Mouse (Mus musculus) myocyte (in vitro differentiated cells): ENCODE data around the gene Fndc3a. TPM values are rescaled to one million over a fixed set of nuclear protein-coding genes. Genes with fewer than 3 reads are reported as not detected.
A peak's percentile ranks its signal among the peaks of the same experiment; 100 is the strongest.

Experiments used
- H3K27me3 ChIP-seq: one replicate; pipeline ENCODE4 v1.6.1; 2011; ENCODE audit not compliant: control insufficient read depth, insufficient read depth, insufficient read length
- H3K36me3 ChIP-seq: one replicate; pipeline ENCODE4 v1.6.1; 2011; ENCODE audit not compliant: control insufficient read depth, insufficient read depth
- H3K4me2 ChIP-seq: one replicate; pipeline ENCODE4 v1.6.1; 2011; ENCODE audit warnings: low read depth, control low read depth
- H3K4me3 ChIP-seq: one replicate; pipeline ENCODE4 v1.5.1; 2011; ENCODE audit warnings: mild to moderate bottlenecking, control low read depth, moderate library complexity
- H3K79me2 ChIP-seq: one replicate; pipeline ENCODE4 v1.6.1; 2011; ENCODE audit not compliant: control insufficient read depth, insufficient read depth
- H3ac ChIP-seq: one replicate; pipeline ENCODE4 v1.6.1; 2011; ENCODE audit not compliant: control insufficient read depth, insufficient read length
- CEBPB ChIP-seq: IDR thresholded peaks from 2 replicates; pipeline ENCODE4 v1.6.1; 2011; ENCODE audit warnings: mild to moderate bottlenecking, moderate library complexity; ENCODE audit not compliant: poor library complexity, insufficient read depth, severe bottlenecking
- E2F4 ChIP-seq: IDR thresholded peaks from one replicate; pipeline ENCODE4 v1.6.1; 2011; ENCODE audit warnings: mild to moderate bottlenecking, control low read depth, moderate library complexity; ENCODE audit not compliant: insufficient read depth
- MAX ChIP-seq: IDR thresholded peaks from one replicate; pipeline ENCODE4 v1.6.1; 2011; ENCODE audit warnings: low read depth, mild to moderate bottlenecking, control low read depth
- MYOD1 ChIP-seq, 3 experiments: IDR thresholded peaks; one replicate each; pipeline ENCODE4 v1.6.1; 2011; ENCODE audit warnings: control low read depth in 2 of 3, low read depth in 2 of 3, mild to moderate bottlenecking in 2 of 3, moderate library complexity in 1 of 3; ENCODE audit not compliant: insufficient read length in 2 of 3, control insufficient read depth in 1 of 3
- MYOG ChIP-seq, 3 experiments: IDR thresholded peaks; one replicate each; pipeline ENCODE4 v1.6.1; 2011; ENCODE audit warnings: control low read depth in 2 of 3, low read depth in 2 of 3, mild to moderate bottlenecking in 2 of 3; ENCODE audit not compliant: insufficient read length in 2 of 3, control insufficient read depth in 1 of 3, insufficient read depth in 1 of 3
- POLR2A ChIP-seq: IDR thresholded peaks from one replicate; pipeline ENCODE4 v1.6.1; 2011; ENCODE audit warnings: low read depth, mild to moderate bottlenecking, control low read depth, moderate library complexity; ENCODE audit not compliant: insufficient read length
- POLR2AphosphoS2 ChIP-seq: IDR thresholded peaks from one replicate; pipeline ENCODE4 v1.6.1; 2011; ENCODE audit warnings: low read depth, control low read depth; ENCODE audit not compliant: insufficient read length
- REST ChIP-seq: IDR thresholded peaks from one replicate; pipeline ENCODE4 v1.6.1; 2011; ENCODE audit warnings: mild to moderate bottlenecking, control low read depth, moderate library complexity; ENCODE audit not compliant: insufficient read depth, insufficient read length
- SRF ChIP-seq: IDR thresholded peaks from one replicate; pipeline ENCODE4 v1.6.1; 2011; ENCODE audit warnings: low read depth; ENCODE audit not compliant: control insufficient read depth, insufficient read length
- TCF12 ChIP-seq: IDR thresholded peaks from one replicate; pipeline ENCODE4 v1.6.1; 2011; ENCODE audit warnings: mild to moderate bottlenecking, control low read depth; ENCODE audit not compliant: poor library complexity, insufficient read depth, severe bottlenecking
- TCF3 ChIP-seq: IDR thresholded peaks from one replicate; pipeline ENCODE4 v1.6.1; 2011; ENCODE audit warnings: low read depth, control low read depth; ENCODE audit not compliant: insufficient read length
- USF1 ChIP-seq: IDR thresholded peaks from one replicate; pipeline ENCODE4 v1.6.1; 2011; ENCODE audit warnings: low read depth, mild to moderate bottlenecking, control low read depth, moderate library complexity
- polyA plus RNA-seq: library from polyadenylated mRNA; unstranded; fragments of >200 nt; fragmentation: generic; extraction: Trizol; gene quantifications from one replicate; pipeline ENCODE4 v1.2.1, GENCODE M21; 2012; ENCODE audit warnings: missing spikeins

The Fndc3a gene
- polyA plus RNA-seq, 1 experiment, result 7.2 TPM

DNA sequence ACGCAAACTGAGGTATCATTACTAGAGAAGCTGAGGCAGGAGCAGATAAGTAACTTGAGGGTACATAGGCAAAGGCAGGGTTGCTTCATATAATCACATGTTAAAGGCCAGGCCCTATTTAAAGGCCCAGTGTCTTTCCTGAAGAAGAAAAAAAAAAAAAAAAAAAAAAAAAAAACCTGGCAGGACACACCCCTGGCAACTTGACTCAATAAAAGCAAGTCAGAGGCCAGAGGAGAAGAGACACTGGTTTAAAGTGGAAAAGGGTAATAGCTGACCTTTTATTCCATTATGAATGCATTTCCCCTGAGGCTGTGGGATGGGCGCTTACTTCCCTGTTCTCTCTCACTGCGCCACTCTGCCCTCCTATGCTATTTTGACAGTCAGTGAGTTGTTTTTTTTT, 105.7 kb downstream of the Fndc3a start:
- Histone ChIP-seq H3ac (no peak overlapping the region), H3K79me2 (peaks cover 53% of the 10 kb centered on the region), H3K4me3 (no peak overlapping the region), H3K36me3 (no peaks in the 10 kb centered on the region), H3K27me3 (no peaks in the 10 kb centered on the region), H3K4me2 (no peak overlapping the region)
- TF ChIP-seq MYOD1 (IDR thresholded peaks at IDR 0.05; ENCODE audit: control insufficient read depth in 1 of 3, insufficient read length in 2 of 3, low read depth in 2 of 3) (no peak), USF1 (no peak), SRF (no peak), MAX (no peak), POLR2A (no peak), CEBPB (no peak), MYOG (IDR thresholded peaks at IDR 0.05; ENCODE audit: control insufficient read depth in 1 of 3, insufficient read depth in 1 of 3, insufficient read length in 2 of 3, low read depth in 2 of 3) (no peak), E2F4 (no peak), TCF3 (no peak), POLR2AphosphoS2 (no peak), TCF12 (no peak), REST (no peak)

DNA sequence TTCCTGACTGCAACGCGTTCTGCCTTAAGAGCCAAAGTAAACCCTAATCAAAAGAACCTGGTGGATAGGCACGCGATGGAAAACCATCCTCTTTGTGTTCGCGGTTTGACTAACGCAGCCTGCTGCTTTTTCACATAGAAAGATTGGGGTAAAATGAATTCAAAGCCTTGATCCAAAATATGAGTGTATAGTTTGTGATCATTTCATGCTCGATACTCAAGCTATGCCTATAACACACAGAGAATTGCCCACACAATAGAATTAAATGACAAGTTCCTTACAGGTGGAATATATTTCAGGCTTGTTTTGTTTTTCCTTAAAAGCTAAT, 106.6 kb downstream of the Fndc3a start:
- peak overlapping the region; percentile 86 for H3K4me2 ChIP-seq
- H3K27me3 ChIP-seq, result no peaks in the 10 kb centered on the region
- peak overlapping the region; percentile 34 for H3K4me3 ChIP-seq
- peaks cover 51% of the 10 kb centered on the region for H3K79me2 ChIP-seq
- no peak overlapping the region for H3ac ChIP-seq
- H3K36me3 ChIP-seq, result no peaks in the 10 kb centered on the region
- TF ChIP-seq TCF12 (no peak), TCF3 (no peak), MAX (no peak), REST (no peak), POLR2A (no peak), CEBPB (no peak), MYOG (IDR thresholded peaks at IDR 0.05; ENCODE audit: control insufficient read depth in 1 of 3, insufficient read depth in 1 of 3, insufficient read length in 2 of 3, low read depth in 2 of 3) (no peak), MYOD1 (IDR thresholded peaks at IDR 0.05; ENCODE audit: control insufficient read depth in 1 of 3, insufficient read length in 2 of 3, low read depth in 2 of 3) (no peak), USF1 (no peak), E2F4 (no peak), SRF (no peak), POLR2AphosphoS2 (no peak)

DNA sequence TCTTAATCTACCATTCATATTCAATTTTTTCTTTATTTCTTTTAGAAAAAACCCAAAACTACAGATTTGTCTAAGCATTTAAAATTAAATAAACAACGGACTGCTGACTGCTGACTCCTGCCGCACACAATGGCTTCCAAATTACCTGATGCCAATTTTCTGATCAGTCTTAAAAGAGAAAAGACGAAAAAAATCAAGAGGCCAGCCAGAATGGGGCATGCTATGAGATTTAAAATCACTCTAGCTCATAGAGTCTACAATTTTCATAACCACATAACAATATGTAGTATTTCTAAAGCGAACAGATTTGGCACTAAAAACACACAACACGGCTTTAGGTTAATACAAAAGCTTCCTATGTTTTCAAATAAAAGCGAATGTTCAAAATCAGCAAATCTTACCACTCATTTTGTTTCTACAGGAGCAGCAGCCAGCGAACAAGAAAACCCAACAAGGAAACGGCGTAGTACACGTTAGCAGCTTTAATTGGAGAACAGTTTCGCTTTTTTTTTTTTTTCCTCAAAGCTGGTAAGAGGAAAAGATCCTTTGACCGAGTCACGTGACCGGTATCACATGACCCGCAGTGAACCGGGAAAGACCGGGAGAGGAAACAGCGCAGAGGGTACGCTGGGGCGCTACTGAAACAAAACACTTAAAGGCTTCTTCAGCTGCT, 107.1 kb downstream of the Fndc3a start:
- no peaks in the 10 kb centered on the region for H3K27me3 ChIP-seq
- H3ac ChIP-seq, result no peak overlapping the region
- peak overlapping the region; percentile 86 for H3K4me2 ChIP-seq
- H3K36me3 ChIP-seq, result no peaks in the 10 kb centered on the region
- TF ChIP-seq USF1 (peak; percentile 99), E2F4 (peak; percentile 13), POLR2AphosphoS2 (peak; percentile 22), TCF3 (no peak)
- peaks cover 48% of the 10 kb centered on the region for H3K79me2 ChIP-seq
- peak overlapping the region; percentile 34 for H3K4me3 ChIP-seq

DNA sequence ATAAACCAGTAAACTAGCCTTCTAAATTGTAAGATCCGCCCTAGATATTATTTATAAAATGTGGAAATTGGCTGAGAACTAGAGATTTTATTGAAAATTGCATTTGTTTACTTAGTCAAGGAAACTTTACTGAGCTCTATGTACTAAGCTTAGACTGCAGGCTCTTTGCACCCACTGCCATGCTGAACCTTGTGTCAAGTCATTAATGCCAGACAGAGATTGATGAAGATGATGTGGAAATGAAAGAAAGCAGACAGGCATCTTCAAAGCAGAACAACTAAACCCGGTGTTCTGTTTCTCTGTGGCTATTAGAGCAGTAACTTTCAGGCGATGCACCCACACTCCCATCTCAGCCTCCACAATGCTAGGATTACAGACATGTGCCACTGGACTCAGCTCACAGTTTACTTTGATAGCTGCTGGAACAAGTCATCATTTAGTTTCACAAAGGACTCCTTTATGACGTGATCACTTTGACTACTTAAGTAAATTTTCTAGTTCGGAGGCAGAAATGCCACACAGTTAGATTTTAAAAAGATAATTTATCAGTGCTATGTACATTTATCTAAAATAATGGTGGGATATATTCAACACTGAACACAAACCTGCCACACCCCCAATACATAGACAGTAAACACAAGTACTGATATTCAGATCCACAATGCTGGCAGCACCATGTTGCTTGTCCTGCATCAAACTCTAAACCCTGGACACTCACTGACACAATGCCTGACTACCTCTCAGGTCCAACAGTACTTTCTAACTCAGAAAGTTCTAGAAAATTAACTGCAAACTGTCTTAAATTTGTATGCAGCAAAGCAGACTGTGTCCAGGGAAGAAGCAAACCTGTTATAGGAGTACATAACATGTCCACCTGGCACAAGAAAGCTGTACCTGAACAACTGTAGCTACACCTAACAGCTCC, 108.2 kb downstream of the Fndc3a start:
- TF ChIP-seq POLR2AphosphoS2 (no peak), MYOD1 (IDR thresholded peaks at IDR 0.05; ENCODE audit: control insufficient read depth in 1 of 3, insufficient read length in 2 of 3, low read depth in 2 of 3) (no peak), REST (no peak), USF1 (no peak), E2F4 (no peak), POLR2A (no peak), TCF12 (no peak), SRF (no peak), TCF3 (no peak), MAX (no peak), MYOG (IDR thresholded peaks at IDR 0.05; ENCODE audit: control insufficient read depth in 1 of 3, insufficient read depth in 1 of 3, insufficient read length in 2 of 3, low read depth in 2 of 3) (no peak), CEBPB (no peak)
- no peak overlapping the region for H3ac ChIP-seq
- H3K27me3 ChIP-seq, result no peaks in the 10 kb centered on the region
- no peaks in the 10 kb centered on the region for H3K36me3 ChIP-seq
- H3K4me2 ChIP-seq, result peak overlapping the region; percentile 86
- H3K4me3 ChIP-seq, result peak overlapping the region; percentile 34
- peaks cover 47% of the 10 kb centered on the region for H3K79me2 ChIP-seq
